Mouse (Mus musculus) fibroblast of lung, adult 2 months (primary cell): ENCODE results near the gene Cables2.

ENCODE experiments used
- DNase-seq: peaks from one replicate; pipeline ENCODE4 v3.0.0-alpha.2; 2011; ENCODE audit warnings: low read depth

The Cables2 gene

GRCm38 (mm10) chr2:180225762-180226378, 47.4 kb downstream of the Cables2 start, which contains the start of gene Lama5:
TSS of gene Lama5 (minus strand) at chr2:180225859.
- no peak for DNase-seq

GRCm38 (mm10) chr2:180225044-180225761, 48.1 kb downstream of the Cables2 start:
- DNase-seq: no peak

GRCm38 (mm10) chr2:180224647-180225043, 48.7 kb downstream of the Cables2 start:
- no peak for DNase-seq

- DNase-seq: no peak
Observed at GRCm38 (mm10) chr2:180222250-180222649, 51.0 kb downstream of the Cables2 start.

- no peak for DNase-seq
Observed at GRCm38 (mm10) chr2:180221051-180221450, 52.2 kb downstream of the Cables2 start.

GRCm38 (mm10) chr2:180220165-180220564, 53.1 kb downstream of the Cables2 start:
- no peak for DNase-seq

- no peak for DNase-seq
Observed at GRCm38 (mm10) chr2:180219145-180219943, 54.0 kb downstream of the Cables2 start.

GRCm38 (mm10) chr2:180218677-180219076, 54.6 kb downstream of the Cables2 start:
- no peak for DNase-seq

- DNase-seq: no peak
Observed at GRCm38 (mm10) chr2:180218241-180218640, 55.1 kb downstream of the Cables2 start.

- DNase-seq: peak; percentile 56
Observed at GRCm38 (mm10) chr2:180217587-180217986, 55.7 kb downstream of the Cables2 start.

GRCm38 (mm10) chr2:180216921-180217320, 56.4 kb downstream of the Cables2 start:
- no peak for DNase-seq

GRCm38 (mm10) chr2:180215951-180216350, 57.3 kb downstream of the Cables2 start:
- DNase-seq: no peak

GRCm38 (mm10) chr2:180215011-180215461, 58.3 kb downstream of the Cables2 start:
- peak; percentile 54 for DNase-seq

- peak; percentile 51 for DNase-seq
Observed at GRCm38 (mm10) chr2:180214352-180214978, 58.8 kb downstream of the Cables2 start.

GRCm38 (mm10) chr2:180212255-180212654, 61.0 kb downstream of the Cables2 start:
- DNase-seq: no peak

GRCm38 (mm10) chr2:180208976-180209375, 64.3 kb downstream of the Cables2 start:
- no peak for DNase-seq
